Mouse (Mus musculus) liver, adult 2 months (tissue): ENCODE data around the gene Fam166b. TPM values are rescaled to one million over a fixed set of nuclear protein-coding genes. Genes with fewer than 3 reads are reported as not detected.

Experiments
- DNase-seq: peaks from one replicate; pipeline ENCODE4 v3.0.0-alpha.2; 2011; ENCODE audit warnings: low read depth, low spot score; ENCODE audit errors: extremely low read depth
- H3K27ac ChIP-seq: fragments of 200-500 bp; replicated peaks from 2 replicates; pipeline ENCODE4 v1.5.1; 2012; ENCODE audit warnings: low read depth, mild to moderate bottlenecking, control low read depth, inconsistent platforms, low read length; ENCODE audit not compliant: insufficient read depth
- H3K27me3 ChIP-seq: fragments of 200-500 bp; 2 replicates; pipeline ENCODE4 v1.6.1; 2012; ENCODE audit warnings: mild to moderate bottlenecking, moderate library complexity, low read length, inconsistent platforms; ENCODE audit not compliant: control insufficient read depth, insufficient read depth
- H3K36me3 ChIP-seq: fragments of 200-500 bp; 2 replicates; pipeline ENCODE4 v1.6.1; 2012; ENCODE audit warnings: low read length, inconsistent platforms; ENCODE audit not compliant: control insufficient read depth, insufficient read depth
- H3K4me1 ChIP-seq: fragments of 200-500 bp; 2 replicates; pipeline ENCODE4 v1.6.1; 2011; ENCODE audit warnings: low read length; ENCODE audit not compliant: control insufficient read depth, insufficient read depth
- H3K4me3 ChIP-seq: fragments of 200-500 bp; 2 replicates; pipeline ENCODE4 v1.5.1; 2011; ENCODE audit warnings: low read depth, mild to moderate bottlenecking, control low read depth, low read length, moderate library complexity; ENCODE audit not compliant: insufficient read depth
- H3K79me2 ChIP-seq: fragments of 200-500 bp; 2 replicates; pipeline ENCODE4 v1.6.1; 2012; ENCODE audit warnings: inconsistent platforms, mild to moderate bottlenecking, low read length, moderate library complexity; ENCODE audit not compliant: control insufficient read depth, insufficient read depth
- H3K9ac ChIP-seq: fragments of 200-500 bp; 2 replicates; pipeline ENCODE4 v1.6.1; 2012; ENCODE audit warnings: low read depth, mild to moderate bottlenecking, control low read depth, inconsistent platforms, low read length
- CTCF ChIP-seq: fragments of 200-500 bp; IDR thresholded peaks from 2 replicates; pipeline ENCODE4 v1.5.1; 2011; ENCODE audit warnings: low read depth, low read length, control low read depth
- POLR2A ChIP-seq: fragments of 200-500 bp; IDR thresholded peaks from 2 replicates; pipeline ENCODE4 v1.6.1; 2011; ENCODE audit warnings: low read length, control low read depth; ENCODE audit not compliant: insufficient read depth; ENCODE audit errors: extremely low read depth
- WGBS: fragments of 180-500 bp; shearing (Covaris S2); methylation state at CpG from one replicate; pipeline ENCODE4 v1.1.7; 2018; 5-methylcytosine and 5-hydroxymethylcytosine counted together
- polyA plus RNA-seq: library from polyadenylated mRNA; depleted of rRNA; stranded (reverse); fragments of >200 nt; gene quantifications from 2 replicates; pipeline ENCODE4 v1.2.3, GENCODE M21; 2012
- total RNA-seq: library from RNA; depleted of rRNA; stranded (reverse); fragments of >200 nt; gene quantifications from 2 replicates; pipeline ENCODE4 v1.2.3, GENCODE M21; 2014

Gene Fam166b
- total and polyA plus RNA-seq, 2 experiments = not detected

DNA sequence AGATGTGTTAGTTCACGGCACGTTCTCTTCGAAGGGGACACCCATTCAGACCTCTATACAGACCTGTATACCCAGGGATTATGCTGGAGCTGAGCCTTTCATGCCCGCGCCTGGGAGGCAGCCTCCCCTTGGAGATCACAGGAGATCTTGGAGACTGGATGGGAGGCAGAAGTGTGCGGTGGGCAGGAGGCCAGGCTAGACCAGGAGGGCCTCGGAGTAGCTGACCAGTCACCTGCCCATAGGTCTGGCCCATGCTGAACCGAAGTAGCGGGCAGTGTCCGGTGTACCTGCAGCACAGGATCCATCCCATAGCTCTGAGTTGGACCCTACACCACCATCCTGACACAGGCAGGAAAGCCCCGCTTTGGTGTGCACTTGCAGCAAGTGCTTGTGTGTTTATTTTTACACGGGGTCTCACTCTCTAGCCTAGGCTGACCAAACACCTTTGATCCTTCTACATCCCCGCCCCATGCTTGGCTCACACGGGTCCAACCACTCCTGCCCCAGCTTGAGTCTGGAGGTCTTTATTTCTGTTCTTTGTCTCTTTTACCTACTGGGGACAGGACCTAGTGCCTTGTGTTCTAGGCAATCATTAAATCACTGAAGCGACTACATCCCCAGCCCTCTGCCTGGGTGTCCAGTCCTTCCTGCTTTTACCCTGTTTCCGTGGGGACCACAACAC lies 613 bp downstream of the Fam166b start:
- no peaks in the 10 kb centered on the region for H3K79me2 ChIP-seq
- peaks cover 13% of the 10 kb centered on the region for H3K36me3 ChIP-seq
- H3K27ac ChIP-seq = no peak overlapping the region
- 57% methylated on average over 16 of the region's 16 CpGs for WGBS
- DNase-seq = no peak
- no peak overlapping the region for H3K4me3 ChIP-seq
- TF ChIP-seq POLR2A (no peak), CTCF (no peak)
- no peaks in the 10 kb centered on the region for H3K27me3 ChIP-seq
- peaks cover 7% of the 10 kb centered on the region for H3K4me1 ChIP-seq
- no peak overlapping the region for H3K9ac ChIP-seq

DNA sequence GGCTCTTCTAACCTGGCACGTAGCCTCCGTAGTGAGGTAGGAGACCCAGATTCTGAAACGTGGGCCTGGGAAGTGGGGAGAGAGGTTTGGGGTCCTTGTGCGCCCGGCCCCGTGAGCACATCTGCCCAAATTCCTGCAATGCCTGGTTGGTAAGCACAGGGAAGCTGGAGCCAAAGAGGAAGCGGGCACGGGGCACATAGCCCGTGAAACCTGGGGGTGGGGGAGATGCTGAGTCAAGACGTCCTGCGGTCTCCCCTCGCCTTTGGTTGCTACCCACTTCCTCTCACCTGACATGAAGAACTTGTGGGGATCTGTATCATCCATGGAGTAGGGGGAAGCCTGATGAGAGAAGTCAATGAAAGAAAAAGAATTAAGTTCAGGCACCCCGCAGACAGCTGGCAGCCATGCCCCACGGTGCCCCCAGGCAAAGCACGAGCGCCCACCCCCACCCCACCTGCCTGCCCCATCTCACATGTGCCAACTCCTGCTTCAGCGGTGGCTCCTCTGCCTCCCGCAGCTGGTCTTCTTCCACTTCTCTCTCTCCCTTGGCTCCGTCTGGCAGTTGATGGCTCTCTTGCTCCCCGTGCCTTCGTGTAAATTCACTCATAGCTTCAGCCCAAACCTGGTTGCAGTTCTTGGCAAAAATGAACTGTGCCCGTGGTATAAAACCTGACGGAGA lies 1.3 kb downstream of the Fam166b start:
- DNase-seq = no peak
- 75% methylated on average over 23 of the region's 23 CpGs for WGBS
- Histone ChIP-seq H3K27me3 (no peaks in the 10 kb centered on the region), H3K36me3 (peaks cover 13% of the 10 kb centered on the region), H3K4me1 (peaks cover 12% of the 10 kb centered on the region), H3K4me3 (no peak overlapping the region), H3K79me2 (no peaks in the 10 kb centered on the region), H3K9ac (no peak overlapping the region), H3K27ac (no peak overlapping the region)
- TF ChIP-seq POLR2A (no peak), CTCF (no peak)

DNA sequence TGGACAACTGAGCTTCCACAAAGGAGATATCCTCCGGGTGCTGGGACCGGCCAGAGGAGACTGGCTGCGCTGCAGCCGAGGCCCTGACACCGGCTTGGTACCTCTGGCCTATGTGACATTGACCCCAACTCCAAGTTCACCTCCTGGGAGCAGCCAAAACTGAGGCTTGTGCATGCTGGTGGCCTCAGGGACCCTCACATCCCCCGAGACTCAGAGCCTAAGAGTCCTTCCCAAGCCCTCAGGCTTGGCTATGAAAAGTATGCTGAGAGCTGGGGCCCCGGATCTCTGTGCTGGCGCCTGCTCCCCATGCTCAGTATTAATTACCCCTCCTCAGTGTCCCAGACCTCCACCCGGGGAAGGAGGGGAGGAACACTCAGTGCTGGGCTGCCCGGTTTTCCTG lies 2.4 kb downstream of the Fam166b start:
- no peaks in the 10 kb centered on the region for H3K27me3 ChIP-seq
- 56% methylated on average over 10 of the region's 10 CpGs for WGBS

DNA sequence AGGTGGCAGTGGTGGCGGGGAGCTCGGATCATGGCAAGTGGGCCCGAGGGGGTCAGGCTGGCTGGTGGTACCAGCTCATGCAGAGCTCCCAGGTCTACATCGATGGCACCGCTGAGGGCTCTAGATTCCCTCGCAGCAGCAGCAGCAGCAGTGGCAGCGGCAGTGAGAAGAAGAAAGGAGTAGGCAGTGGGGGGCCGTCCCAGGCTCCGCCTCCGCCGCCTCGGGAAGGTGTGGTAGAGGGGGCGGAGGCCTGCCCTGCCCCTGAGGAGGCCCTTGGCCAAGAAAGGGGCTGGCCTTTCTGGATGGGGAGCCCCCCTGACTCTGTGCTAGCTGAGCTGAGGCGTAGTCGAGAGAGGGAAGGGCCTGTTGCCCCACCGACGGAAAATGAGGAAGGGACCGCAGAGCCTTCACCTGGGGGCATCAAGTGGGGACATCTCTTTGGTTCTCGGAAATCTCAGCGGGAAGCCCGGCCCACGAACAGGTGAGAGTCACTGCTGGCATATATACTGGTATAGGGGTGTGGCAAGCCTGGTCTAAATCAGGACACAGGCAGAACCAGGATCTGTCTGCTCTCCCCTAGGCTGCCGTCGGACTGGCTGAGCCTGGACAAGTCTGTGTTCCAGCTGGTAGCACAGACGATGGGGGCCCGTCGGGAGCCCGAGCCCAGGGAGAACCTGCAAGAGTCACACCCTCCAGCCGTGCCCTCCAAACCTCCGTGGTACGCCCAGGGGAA lies 3.1 kb downstream of the Fam166b start:
- TF ChIP-seq POLR2A = no peak
- no peak for TF ChIP-seq CTCF
- WGBS = 77% methylated on average over 31 of the region's 31 CpGs
- Histone ChIP-seq H3K27me3 (no peaks in the 10 kb centered on the region), H3K36me3 (peaks cover 13% of the 10 kb centered on the region), H3K4me3 (no peak overlapping the region), H3K9ac (no peak overlapping the region), H3K27ac (no peak overlapping the region), H3K79me2 (no peaks in the 10 kb centered on the region), H3K4me1 (peaks cover 13% of the 10 kb centered on the region)
- no peak for DNase-seq

More for the DNA sequence above, 2.4 kb downstream of the Fam166b start:
- Histone ChIP-seq H3K9ac (no peak overlapping the region), H3K4me3 (no peak overlapping the region), H3K4me1 (peaks cover 13% of the 10 kb centered on the region), H3K36me3 (peaks cover 13% of the 10 kb centered on the region), H3K79me2 (no peaks in the 10 kb centered on the region), H3K27ac (no peak overlapping the region)
- DNase-seq = no peak
- TF ChIP-seq CTCF (no peak), POLR2A (no peak)

DNA sequence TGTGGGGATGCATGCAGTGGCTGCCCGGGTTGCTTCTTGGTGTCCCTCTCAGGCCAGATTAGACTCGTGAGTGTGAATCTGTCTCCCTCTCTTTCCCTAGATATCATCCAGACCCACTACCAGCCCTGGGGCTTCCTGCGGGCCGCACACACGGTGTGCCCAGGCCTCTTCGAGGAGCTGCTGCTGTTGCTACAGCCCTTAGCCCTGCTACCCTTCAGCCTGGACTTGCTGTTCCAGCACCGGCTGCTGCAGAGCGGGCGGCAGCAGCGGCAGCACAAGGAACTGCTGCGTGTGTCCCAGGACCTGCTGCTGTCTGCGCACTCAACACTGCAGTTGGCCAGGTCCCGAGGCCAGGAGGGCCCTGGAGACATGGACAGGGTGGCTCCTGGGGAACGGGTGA lies 3.7 kb downstream of the Fam166b start:
- no peaks in the 10 kb centered on the region for H3K79me2 ChIP-seq
- TF ChIP-seq POLR2A = no peak
- TF ChIP-seq CTCF = no peak
- no peak overlapping the region for H3K9ac ChIP-seq
- peaks cover 13% of the 10 kb centered on the region for H3K36me3 ChIP-seq
- no peaks in the 10 kb centered on the region for H3K27me3 ChIP-seq
- peaks cover 13% of the 10 kb centered on the region for H3K4me1 ChIP-seq
- WGBS = 81% methylated on average over 14 of the region's 14 CpGs
- no peak overlapping the region for H3K4me3 ChIP-seq
- no peak for DNase-seq
- H3K27ac ChIP-seq = no peak overlapping the region
